Mouse (Mus musculus) embryonic fibroblast, embryonic 13.5 days (primary cell): ENCODE results near the gene Atxn2l. TPM values are rescaled to one million over a fixed set of nuclear protein-coding genes. Genes with fewer than 3 reads are reported as not detected.

Experiments
- H3K27ac ChIP-seq: 2 replicates; pipeline ENCODE4 v1.5.1; 2012; ENCODE audit warnings: low read length, control low read depth, inconsistent platforms; ENCODE audit not compliant: insufficient read depth
- H3K4me1 ChIP-seq: 2 replicates; pipeline ENCODE4 v1.6.1; 2011; ENCODE audit warnings: low read length; ENCODE audit not compliant: control insufficient read depth, insufficient read depth
- H3K4me3 ChIP-seq: 2 replicates; pipeline ENCODE4 v1.5.1; 2011; ENCODE audit warnings: mild to moderate bottlenecking, control low read depth, low read length; ENCODE audit not compliant: insufficient read depth
- CTCF ChIP-seq: IDR thresholded peaks from 2 replicates; pipeline ENCODE4 v1.5.1; 2011; ENCODE audit warnings: mild to moderate bottlenecking, control low read depth, low read length, moderate library complexity, borderline replicate concordance; ENCODE audit not compliant: insufficient read depth
- POLR2A ChIP-seq: IDR thresholded peaks from 2 replicates; pipeline ENCODE4 v1.6.1; 2011; ENCODE audit warnings: low read depth, mild to moderate bottlenecking, control low read depth, low read length, moderate library complexity
- polyA plus RNA-seq: library from polyadenylated mRNA; stranded (reverse); fragments of >200 nt; gene quantifications from 2 replicates; pipeline ENCODE4 v1.2.4, GENCODE M21; 2011; ENCODE audit warnings: low read depth; ENCODE audit not compliant: missing spikeins, insufficient read length

Gene Atxn2l
- 131 and 149 TPM in 2 replicates for polyA plus RNA-seq

- H3K4me1 ChIP-seq, result no peaks in the 10 kb centered on the region; the same call in 1 of the 2 replicates
- H3K4me3 ChIP-seq, result peak within 1 kb of the TSS; percentile 99
- peak; percentile 62; the same call in 1 of the 2 replicates for TF ChIP-seq POLR2A
- TF ChIP-seq CTCF, result no peak
- peak within 1 kb of the TSS; percentile 98 for H3K27ac ChIP-seq
These were observed at the start of gene Atxn2l for GRCm38 (mm10) chr7:126503273-126503878. Gene Atxn2l, minus strand, starts transcription at chr7:126503437.

- no peaks in the 10 kb centered on the region for H3K4me1 ChIP-seq
- TF ChIP-seq CTCF (no peak), POLR2A (no peak)
- no peak overlapping the region for H3K27ac ChIP-seq
- H3K4me3 ChIP-seq, result no peak overlapping the region
These were observed 42.4 kb upstream of the Atxn2l start for GRCm38 (mm10) chr7:126545631-126546030.

GRCm38 (mm10) chr7:126541661-126542060 is 38.4 kb upstream of the Atxn2l start:
- no peaks in the 10 kb centered on the region for H3K4me1 ChIP-seq
- no peak for TF ChIP-seq POLR2A
- no peak overlapping the region for H3K27ac ChIP-seq
- H3K4me3 ChIP-seq, result no peak overlapping the region

GRCm38 (mm10) chr7:126537820-126538585 is 34.8 kb upstream of the Atxn2l start:
- Histone ChIP-seq H3K4me3 (no peak overlapping the region), H3K27ac (no peak overlapping the region), H3K4me1 (no peaks in the 10 kb centered on the region)
- TF ChIP-seq CTCF (no peak), POLR2A (no peak)

GRCm38 (mm10) chr7:126536466-126536865 is 33.2 kb upstream of the Atxn2l start:
- TF ChIP-seq CTCF (no peak), POLR2A (no peak)
- Histone ChIP-seq H3K27ac (no peak overlapping the region), H3K4me1 (no peaks in the 10 kb centered on the region), H3K4me3 (no peak overlapping the region)

GRCm38 (mm10) chr7:126535766-126536165 is 32.5 kb upstream of the Atxn2l start:
- no peaks in the 10 kb centered on the region for H3K4me1 ChIP-seq
- H3K4me3 ChIP-seq, result peak overlapping the region; percentile 31
- H3K27ac ChIP-seq, result no peak overlapping the region
- no peak for TF ChIP-seq CTCF
- no peak for TF ChIP-seq POLR2A

GRCm38 (mm10) chr7:126533434-126533833 is 30.2 kb upstream of the Atxn2l start:
- Histone ChIP-seq H3K27ac (no peak overlapping the region), H3K4me3 (no peak overlapping the region)
- TF ChIP-seq CTCF, result no peak
- no peak for TF ChIP-seq POLR2A

GRCm38 (mm10) chr7:126528166-126528577 is 24.9 kb upstream of the Atxn2l start:
- Histone ChIP-seq H3K27ac (no peak overlapping the region), H3K4me3 (no peak overlapping the region), H3K4me1 (no peaks in the 10 kb centered on the region)
- TF ChIP-seq POLR2A, result no peak

More at GRCm38 (mm10) chr7:126533434-126533833, 30.2 kb upstream of the Atxn2l start:
- H3K4me1 ChIP-seq, result no peaks in the 10 kb centered on the region

GRCm38 (mm10) chr7:126523316-126523715 is 20.1 kb upstream of the Atxn2l start:
- Histone ChIP-seq H3K4me3 (no peak overlapping the region), H3K4me1 (no peaks in the 10 kb centered on the region), H3K27ac (no peak overlapping the region)
- no peak for TF ChIP-seq CTCF
- TF ChIP-seq POLR2A, result no peak

- H3K27ac ChIP-seq, result no peak overlapping the region
- H3K4me1 ChIP-seq, result no peaks in the 10 kb centered on the region
- TF ChIP-seq CTCF, result no peak
- no peak for TF ChIP-seq POLR2A
- H3K4me3 ChIP-seq, result no peak overlapping the region
These were observed 16.3 kb upstream of the Atxn2l start for GRCm38 (mm10) chr7:126519513-126519912.
